Mouse (Mus musculus) gastrocnemius, adult 8-10 months (tissue): ENCODE measurements around the gene Cryge. TPM values are rescaled to one million over a fixed set of nuclear protein-coding genes. Genes with fewer than 3 reads are reported as not detected.
A peak's percentile ranks its signal among the peaks of the same experiment; 100 is the strongest.

Experiments
- DNase-seq, 2 experiments: peaks; one replicate each; pipeline ENCODE4 v3.0.0; 2022; ENCODE audit warnings: low spot score in 2 of 2
- total RNA-seq, 4 experiments: library from RNA; stranded (reverse); gene quantifications; 2 replicates each; pipeline ENCODE4 v1.2.4; 2022

Gene Cryge
- total RNA-seq, 4 experiments from 2014 or later = not detected

GRCm38 (mm10) chr1:65012726-65013125 is 38.2 kb downstream of the Cryge start:
- no peak for DNase-seq

GRCm38 (mm10) chr1:65010153-65010552 is 40.8 kb downstream of the Cryge start:
- peak; percentile 8 to 21 for DNase-seq

GRCm38 (mm10) chr1:65005575-65005974 is 45.4 kb downstream of the Cryge start:
- DNase-seq = no peak

GRCm38 (mm10) chr1:65004526-65004925 is 46.4 kb downstream of the Cryge start:
- no peak for DNase-seq

Other genes with a start within 250 kb of the Cryge start
- gene Plekhm3, start 94.3 kb downstream of the Cryge start, total RNA-seq = 1 to 10 TPM; 8.0 to 9.4 (median 9.3) TPM
- gene Akr1cl, start 18.4 kb downstream of the Cryge start, total RNA-seq = 1 to 10 TPM in 1 of 4 experiments, under 1 TPM in 1, not detected in 2; 0.89 to 1.9 TPM
- not detected for gene Crygd, start 12.3 kb upstream of the Cryge start, total RNA-seq
- not detected for gene Crygc, start 22.5 kb upstream of the Cryge start, total RNA-seq
- gene Crygb, start 31.1 kb upstream of the Cryge start, total RNA-seq = not detected
- gene Cryga, start 52.2 kb upstream of the Cryge start, total RNA-seq = not detected
- not detected for gene Gm28845, start 68.4 kb upstream of the Cryge start, total RNA-seq
- not detected for gene D630023F18Rik, start 72.1 kb upstream of the Cryge start, total RNA-seq
- gene Idh1, start 135.4 kb upstream of the Cryge start, total RNA-seq = 10 to 100 TPM; 11.5 to 35.7 (median 20.4) TPM
- gene Pikfyve, start 135.5 kb upstream of the Cryge start, total RNA-seq = 1 to 10 TPM; 6.4 to 7.4 (median 6.6) TPM
- not detected for gene Pth2r, start 230.9 kb upstream of the Cryge start, total RNA-seq